Mouse (Mus musculus) spleen, postnatal 36 days (tissue): ENCODE results near the gene Gm10518.
A peak's percentile ranks its signal among the peaks of the same experiment; 100 is the strongest.

Experiments
- DNase-seq, 2 experiments: peaks; one replicate each; pipeline ENCODE4 v3.0.0; 2022; ENCODE audit warnings: low spot score in 2 of 2, mixed read lengths in 1 of 2

Gene Gm10518

GRCm38 (mm10) chr1:179833596-179833995, 30.4 kb downstream of the Gm10518 start:
- DNase-seq = no peak

DNA sequence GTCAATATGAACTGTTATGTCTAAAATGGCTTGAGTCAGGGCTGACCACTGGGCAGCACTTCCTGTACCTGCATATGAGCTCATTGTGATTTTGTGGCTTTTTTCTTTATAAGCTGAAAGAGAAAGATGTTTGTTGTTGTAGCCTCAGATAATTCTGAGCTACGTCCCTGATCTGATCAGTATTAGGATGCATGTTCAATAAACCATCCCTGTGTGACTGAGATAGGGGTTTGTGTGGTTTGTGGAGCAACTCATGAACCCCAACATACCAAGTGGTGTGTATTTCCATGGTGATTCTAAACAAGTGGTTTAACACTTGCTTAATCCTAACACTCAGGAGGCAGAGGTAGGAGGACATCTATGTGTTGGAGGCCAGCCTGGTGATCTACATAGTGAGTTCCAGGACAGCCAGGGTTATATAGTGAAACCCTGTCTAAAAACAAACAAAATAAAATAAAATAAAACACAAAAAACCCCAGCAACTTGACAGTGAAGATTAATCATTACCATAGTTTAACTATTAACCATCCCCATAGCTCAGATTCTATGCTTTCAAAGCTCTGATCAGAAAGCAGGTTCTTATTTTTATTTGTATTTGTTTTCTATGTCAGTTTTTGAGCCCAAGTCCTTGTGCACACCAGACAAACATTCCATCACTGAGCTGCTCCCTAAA, 32.7 kb downstream of the Gm10518 start:
- no peak for DNase-seq

DNA sequence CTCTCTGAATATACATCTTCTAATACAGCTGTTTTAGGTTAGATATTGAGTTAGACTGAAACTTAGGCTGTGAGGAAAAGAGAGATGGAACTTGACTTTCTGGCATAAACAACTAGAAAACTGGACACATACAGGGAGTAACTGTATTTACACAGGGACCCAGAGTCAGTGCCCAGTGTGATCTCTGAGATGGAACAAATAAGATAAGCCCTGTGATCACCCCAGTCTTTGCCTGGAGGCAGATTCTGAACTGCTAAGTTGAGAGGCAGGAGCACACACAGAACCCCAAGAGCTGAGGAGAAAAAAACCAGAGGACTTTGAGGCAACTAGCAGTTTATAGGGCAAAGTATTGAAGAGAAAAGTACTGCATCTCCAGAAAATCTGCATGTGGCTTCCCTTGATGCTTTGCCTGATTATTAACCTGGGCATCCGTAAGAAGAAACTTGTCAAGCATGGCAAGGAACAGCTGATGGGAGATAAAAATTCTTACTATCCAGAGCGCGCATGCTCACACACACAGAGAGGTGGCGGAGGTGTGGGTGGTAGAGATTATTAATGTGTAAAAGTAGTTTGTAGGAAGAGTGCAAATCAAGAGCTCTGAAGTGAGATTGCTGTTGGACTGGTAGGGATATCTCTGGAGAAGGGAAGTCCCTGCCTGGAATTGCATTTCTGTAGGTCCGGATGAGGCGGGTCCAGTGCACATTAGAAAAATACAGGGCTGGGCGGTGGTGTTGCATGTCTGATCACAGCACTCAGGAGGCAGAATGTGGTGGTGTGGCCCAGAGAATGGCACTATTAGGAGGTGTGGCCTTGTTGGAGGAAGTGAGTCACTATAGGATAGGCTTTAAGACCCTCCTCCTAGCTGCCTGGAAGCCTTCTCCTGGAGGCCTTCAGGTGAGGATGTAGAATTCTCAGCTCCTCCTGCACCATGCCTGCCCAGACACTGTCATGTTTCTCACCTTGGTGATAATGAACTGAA, 33.5 kb downstream of the Gm10518 start:
- DNase-seq = no peak

DNA sequence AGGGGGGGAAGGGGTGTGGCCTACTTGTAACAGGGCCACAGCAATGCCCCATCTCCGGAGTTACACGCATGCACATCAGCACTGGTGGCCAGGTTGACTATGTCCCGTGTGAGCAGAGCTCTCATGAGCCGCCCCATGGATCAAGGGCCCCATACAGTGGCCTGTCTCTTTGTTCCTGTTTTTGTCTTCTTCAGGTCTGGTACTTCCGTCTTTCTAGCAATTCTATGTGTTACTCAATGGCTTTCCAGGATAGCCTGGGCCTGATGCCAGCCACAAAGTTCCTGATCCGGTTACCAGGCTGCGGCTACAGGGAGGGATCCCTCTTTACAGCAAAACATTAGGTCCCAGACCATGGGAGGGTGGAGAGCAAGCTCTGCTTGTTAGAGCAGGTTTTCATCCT, 39.4 kb downstream of the Gm10518 start:
- peak in 1 of 2 experiments; percentile 38 for DNase-seq

DNA sequence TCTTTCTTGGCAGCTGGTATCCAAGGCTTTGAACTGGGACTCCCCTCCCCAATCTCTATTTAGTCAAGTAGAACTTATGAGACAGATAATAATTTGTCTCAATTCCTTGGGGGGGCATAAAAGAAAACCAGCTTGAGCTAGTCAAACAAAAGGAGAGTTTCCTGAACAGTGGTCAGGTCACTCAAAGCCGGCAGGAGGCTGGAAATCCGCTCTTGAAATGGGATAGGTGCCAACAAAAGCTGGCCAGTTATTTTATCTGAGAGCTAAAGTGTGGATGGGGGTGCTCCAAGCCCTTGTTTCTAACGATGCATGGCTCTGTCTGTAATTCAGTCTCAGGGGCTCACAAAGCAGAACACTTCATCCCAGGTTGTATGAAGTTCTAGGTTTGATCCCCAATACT, 40.8 kb downstream of the Gm10518 start:
- DNase-seq = no peak

- DNase-seq = peak; percentile 72 to 81
Observed at GRCm38 (mm10) chr1:179844894-179845293, 41.7 kb downstream of the Gm10518 start.

- no peak for DNase-seq
Observed at GRCm38 (mm10) chr1:179845832-179846499, 42.8 kb downstream of the Gm10518 start.

GRCm38 (mm10) chr1:179847173-179847572, 44.0 kb downstream of the Gm10518 start:
- DNase-seq = no peak

DNA sequence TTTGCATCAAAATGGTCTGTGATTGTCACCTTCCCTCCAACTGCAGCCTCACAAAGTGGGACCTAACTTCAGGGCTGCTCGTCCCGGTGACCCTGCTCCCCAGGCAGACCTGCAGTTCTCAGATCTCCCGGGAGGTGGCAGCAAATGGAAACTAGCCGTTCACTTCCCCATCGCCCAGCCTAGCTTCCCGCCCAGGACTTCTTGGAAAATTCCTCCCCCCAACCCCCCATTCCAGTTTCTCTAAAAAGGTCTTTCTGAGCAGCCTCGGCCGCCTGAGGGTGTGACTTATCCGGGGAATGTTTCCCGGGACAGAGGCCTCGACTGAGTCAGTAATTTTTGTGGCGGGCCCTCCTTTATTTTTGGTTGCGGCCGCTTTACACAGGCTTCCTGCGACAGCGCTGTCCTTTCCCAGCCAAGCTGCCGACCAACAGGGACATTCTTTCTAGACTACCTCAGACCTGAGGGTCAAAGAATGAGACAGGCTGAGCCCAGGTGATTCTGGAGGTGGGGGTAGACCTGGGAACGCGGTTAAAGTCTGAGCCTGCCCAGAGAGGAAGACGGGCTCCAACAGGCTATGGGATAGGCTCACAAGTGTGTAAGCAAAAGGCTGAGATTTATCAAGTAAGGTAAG, 44.7 kb downstream of the Gm10518 start:
- peak; percentile 51 to 57 for DNase-seq

DNA sequence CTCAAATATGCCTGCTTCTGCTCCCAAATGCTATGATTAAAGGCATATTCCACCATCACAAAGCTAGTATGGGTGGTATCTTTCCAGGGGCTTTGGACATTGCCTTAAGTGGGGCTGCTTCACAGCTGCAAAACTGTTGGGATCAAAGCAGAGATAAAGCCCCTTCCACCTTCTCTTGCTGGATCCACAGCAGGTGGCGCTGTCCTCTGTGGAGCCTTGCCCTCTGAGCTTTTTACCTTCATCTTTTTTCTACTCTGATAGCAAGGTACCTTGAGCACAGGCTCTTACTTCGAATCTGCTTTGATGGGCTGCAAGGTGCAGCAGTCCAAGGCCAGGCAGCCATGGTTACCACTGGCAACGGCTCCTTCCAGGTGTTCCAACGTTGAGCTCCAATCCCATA, 50.2 kb downstream of the Gm10518 start:
- no peak for DNase-seq
